Mouse (Mus musculus): ENCODE measurements at regions not wholly inside any gene's neighbourhood (a gene's known extent, or its start where the extent isn't known, plus 50 kb on each side); places are given as distances from the start of the nearest gene placed in this dataset.

DNA sequence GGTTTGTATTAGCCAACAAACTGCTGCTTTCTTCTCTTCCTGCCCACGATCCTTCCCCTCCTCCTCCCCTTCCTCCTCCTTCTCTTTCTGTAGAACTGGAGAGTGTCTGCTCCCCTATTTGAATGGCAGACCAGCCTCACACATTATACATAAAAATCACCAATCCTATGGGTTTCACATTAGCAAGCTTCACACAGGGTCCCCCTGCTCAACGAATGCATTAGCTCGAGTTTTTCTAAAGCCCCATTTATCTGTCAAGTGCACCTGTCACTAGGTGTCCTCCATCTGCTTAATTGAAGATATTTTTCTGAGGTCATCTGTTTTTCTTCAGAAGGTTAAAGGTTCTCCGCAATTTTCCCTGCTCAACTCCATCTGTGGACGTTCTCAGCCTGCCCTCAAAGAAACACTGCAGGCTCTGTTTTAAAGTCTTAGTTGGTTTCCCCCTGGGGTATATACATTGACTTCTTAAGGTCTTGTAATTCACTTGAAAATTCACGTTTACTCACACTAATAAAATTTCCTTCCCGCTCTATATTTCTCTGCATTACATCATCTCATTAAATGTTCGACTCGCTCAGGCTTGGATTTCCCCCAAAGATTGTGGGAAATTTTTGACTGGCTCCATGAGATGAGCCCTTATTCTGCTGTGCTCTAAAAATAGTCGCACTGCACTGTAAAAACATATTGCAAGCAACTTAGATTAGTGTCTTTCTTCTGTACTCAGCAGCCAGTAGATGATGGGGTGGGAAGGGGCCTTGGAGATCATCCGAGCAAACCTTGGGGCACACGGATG lies 105.3 kb downstream of the Mex3b start:
- peaks cover 6% of the 10 kb centered on the region; the same call in 1 of the 2 replicates for H3K9me3 ChIP-seq
- WGBS, result 48% methylated on average over 12 of the region's 12 CpGs

DNA sequence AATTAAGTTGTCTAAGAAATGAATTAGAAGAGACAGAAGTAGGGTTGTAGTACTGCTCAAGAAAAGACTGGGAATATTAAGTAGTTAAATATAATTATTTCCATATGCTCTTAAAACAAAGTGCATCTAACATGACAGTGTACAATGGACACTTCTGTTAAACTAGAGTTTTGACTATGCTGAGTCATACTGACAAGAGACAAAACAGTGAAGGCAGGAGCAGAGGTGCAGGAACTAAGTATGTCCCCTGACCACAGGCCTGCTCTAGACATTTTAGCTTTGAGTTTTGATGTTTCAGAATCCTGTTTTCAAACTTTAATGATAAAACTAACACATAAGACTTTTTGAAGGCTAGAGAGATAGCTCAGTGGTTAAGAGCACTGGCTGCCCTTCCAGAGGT lies 123.6 kb downstream of the Mex3b start:
- H3K4me2 ChIP-seq, result no peak overlapping the region
- no peak for ATAC-seq (ENCODE audit: extremely low read depth, insufficient number of reproducible peaks, low FRiP score, low TSS enrichment)
- no peaks in the 10 kb centered on the region for H3K4me1 ChIP-seq
- no peaks in the 10 kb centered on the region for H3K27me3 ChIP-seq (replicated peaks)
- H3K9ac ChIP-seq, result no peak overlapping the region
- H3K36me3 ChIP-seq, result no peaks in the 10 kb centered on the region
- H3K27ac ChIP-seq (replicated peaks), result no peak overlapping the region
- H3K9me3 ChIP-seq, result no peaks in the 10 kb centered on the region
- H3K4me3 ChIP-seq, result no peak overlapping the region

More for the DNA sequence above, 105.3 kb downstream of the Mex3b start:
- Histone ChIP-seq H3K4me3 (no peak overlapping the region), H3K27me3 (replicated peaks) (no peaks in the 10 kb centered on the region), H3K4me2 (0 out of 2 replicates have a peak overlapping the region, but pooled peaks have one; percentile 1), H3K36me3 (no peaks in the 10 kb centered on the region), H3K4me1 (peaks cover 19% of the 10 kb centered on the region), H3K9ac (no peak overlapping the region), H3K27ac (replicated peaks) (peak overlapping the region; percentile 31; the same call in 1 of the 2 replicates)
- ATAC-seq (ENCODE audit: extremely low read depth, insufficient number of reproducible peaks, low FRiP score, low TSS enrichment), result no peak

DNA sequence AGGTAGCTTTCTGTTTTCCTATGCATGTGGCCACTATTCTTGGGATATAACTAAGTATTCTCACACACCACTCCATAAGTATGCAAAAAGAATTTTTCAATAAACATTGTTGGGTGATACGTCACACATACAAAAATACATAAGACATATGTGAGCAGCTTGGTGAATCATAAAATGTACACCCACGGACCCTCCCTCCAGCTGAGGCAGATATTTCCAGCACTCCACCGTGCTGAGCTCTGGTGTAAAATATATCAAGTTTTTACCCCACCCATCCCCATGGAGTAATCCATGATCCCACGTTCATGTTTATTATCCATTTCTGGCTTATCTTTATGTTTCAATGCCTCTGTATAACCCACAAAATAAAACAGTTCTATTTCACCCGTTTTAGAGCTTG lies 126.0 kb downstream of the Mex3b start:
- WGBS, result 67% methylated on average over 5 of the region's 5 CpGs

DNA sequence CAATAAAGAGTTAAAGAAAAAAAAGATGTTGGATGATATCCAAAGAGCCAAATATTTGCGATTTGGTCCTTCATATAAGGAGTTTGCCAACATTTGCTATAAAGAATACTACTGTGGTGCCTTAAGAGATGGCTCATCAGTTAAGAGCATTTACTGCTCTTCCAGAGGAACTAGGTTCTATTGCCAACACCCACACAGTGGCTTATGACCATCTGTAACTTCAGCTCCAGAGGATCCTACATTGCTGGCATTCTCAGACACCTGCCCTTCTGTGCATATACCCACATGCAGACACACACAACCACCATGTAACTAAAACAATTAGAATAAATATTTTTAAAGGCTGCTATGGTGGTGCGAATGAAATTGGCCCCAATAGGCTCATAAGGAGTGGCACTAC lies 131.7 kb downstream of the Mex3b start:
- H3K9ac ChIP-seq, result no peak overlapping the region
- no peak overlapping the region for H3K4me2 ChIP-seq
- ATAC-seq (ENCODE audit: extremely low read depth, insufficient number of reproducible peaks, low FRiP score, low TSS enrichment), result no peak
- H3K9me3 ChIP-seq, result no peaks in the 10 kb centered on the region
- H3K27ac ChIP-seq (replicated peaks), result no peak overlapping the region
- H3K4me1 ChIP-seq, result no peaks in the 10 kb centered on the region
- no peaks in the 10 kb centered on the region for H3K36me3 ChIP-seq
- 84% methylated on average over 2 of the region's 2 CpGs for WGBS
- no peak overlapping the region for H3K4me3 ChIP-seq
- H3K27me3 ChIP-seq (replicated peaks), result no peaks in the 10 kb centered on the region

More for the DNA sequence above, 126.0 kb downstream of the Mex3b start:
- H3K27ac ChIP-seq (replicated peaks), result no peak overlapping the region
- H3K36me3 ChIP-seq, result no peaks in the 10 kb centered on the region
- H3K4me2 ChIP-seq, result no peak overlapping the region
- no peak overlapping the region for H3K4me3 ChIP-seq
- no peaks in the 10 kb centered on the region for H3K9me3 ChIP-seq
- no peaks in the 10 kb centered on the region for H3K4me1 ChIP-seq
- no peak overlapping the region for H3K9ac ChIP-seq
- no peaks in the 10 kb centered on the region for H3K27me3 ChIP-seq (replicated peaks)
- no peak for ATAC-seq (ENCODE audit: extremely low read depth, insufficient number of reproducible peaks, low FRiP score, low TSS enrichment)

DNA sequence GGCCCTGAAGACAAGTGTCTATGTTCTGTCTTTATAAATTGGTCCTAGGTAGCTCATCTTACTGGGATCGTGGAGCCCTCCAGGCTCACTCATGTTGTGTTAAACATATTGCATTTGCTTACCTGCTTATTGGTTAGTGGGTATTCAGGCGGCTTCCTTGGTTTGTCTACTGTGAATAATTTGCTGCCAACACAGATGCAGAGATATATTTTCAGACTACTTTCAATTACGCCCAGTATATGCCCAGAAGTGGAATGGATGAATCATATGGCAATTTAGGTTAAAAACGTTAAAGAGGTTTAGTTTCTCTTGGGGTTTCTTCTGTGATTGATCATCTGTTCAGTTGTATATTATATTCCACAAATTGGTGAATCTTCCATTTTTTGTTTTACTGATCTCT lies 140.4 kb downstream of the Mex3b start:
- 73% methylated on average over 4 of the region's 4 CpGs for WGBS
- no peak overlapping the region for H3K4me2 ChIP-seq

DNA sequence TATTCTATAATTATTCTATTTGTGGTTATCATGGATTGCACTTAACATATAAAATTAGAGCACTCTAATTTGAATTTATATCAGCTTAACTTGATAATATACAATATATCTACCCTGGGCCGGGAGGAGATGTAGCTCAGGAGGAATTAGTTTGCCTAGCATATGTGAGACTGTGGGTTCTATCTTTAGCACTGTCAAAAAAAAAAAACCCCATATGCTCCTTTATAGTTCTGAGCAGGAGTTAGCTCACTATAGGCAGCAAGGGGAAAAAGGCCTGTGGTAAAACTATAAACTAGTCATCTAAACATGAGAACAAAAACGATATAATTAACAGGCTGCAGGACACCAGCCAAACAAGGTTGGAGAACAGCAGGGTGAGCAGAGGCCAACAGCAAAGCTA lies 145.0 kb downstream of the Mex3b start:
- no peaks in the 10 kb centered on the region for H3K27me3 ChIP-seq (replicated peaks)
- no peaks in the 10 kb centered on the region for H3K36me3 ChIP-seq
- H3K9ac ChIP-seq, result no peak overlapping the region
- H3K27ac ChIP-seq (replicated peaks), result no peak overlapping the region
- H3K4me1 ChIP-seq, result no peaks in the 10 kb centered on the region
- 60% methylated on average over 2 of the region's 2 CpGs for WGBS
- ATAC-seq (ENCODE audit: extremely low read depth, insufficient number of reproducible peaks, low FRiP score, low TSS enrichment), result no peak
- no peak overlapping the region for H3K4me3 ChIP-seq
- H3K9me3 ChIP-seq, result no peaks in the 10 kb centered on the region
- no peak overlapping the region for H3K4me2 ChIP-seq

More for the DNA sequence above, 140.4 kb downstream of the Mex3b start:
- Histone ChIP-seq H3K27ac (replicated peaks) (no peak overlapping the region), H3K4me1 (no peaks in the 10 kb centered on the region), H3K4me3 (no peak overlapping the region), H3K9ac (no peak overlapping the region), H3K27me3 (replicated peaks) (no peaks in the 10 kb centered on the region), H3K36me3 (no peaks in the 10 kb centered on the region), H3K9me3 (no peaks in the 10 kb centered on the region)
- no peak for ATAC-seq (ENCODE audit: extremely low read depth, insufficient number of reproducible peaks, low FRiP score, low TSS enrichment)

DNA sequence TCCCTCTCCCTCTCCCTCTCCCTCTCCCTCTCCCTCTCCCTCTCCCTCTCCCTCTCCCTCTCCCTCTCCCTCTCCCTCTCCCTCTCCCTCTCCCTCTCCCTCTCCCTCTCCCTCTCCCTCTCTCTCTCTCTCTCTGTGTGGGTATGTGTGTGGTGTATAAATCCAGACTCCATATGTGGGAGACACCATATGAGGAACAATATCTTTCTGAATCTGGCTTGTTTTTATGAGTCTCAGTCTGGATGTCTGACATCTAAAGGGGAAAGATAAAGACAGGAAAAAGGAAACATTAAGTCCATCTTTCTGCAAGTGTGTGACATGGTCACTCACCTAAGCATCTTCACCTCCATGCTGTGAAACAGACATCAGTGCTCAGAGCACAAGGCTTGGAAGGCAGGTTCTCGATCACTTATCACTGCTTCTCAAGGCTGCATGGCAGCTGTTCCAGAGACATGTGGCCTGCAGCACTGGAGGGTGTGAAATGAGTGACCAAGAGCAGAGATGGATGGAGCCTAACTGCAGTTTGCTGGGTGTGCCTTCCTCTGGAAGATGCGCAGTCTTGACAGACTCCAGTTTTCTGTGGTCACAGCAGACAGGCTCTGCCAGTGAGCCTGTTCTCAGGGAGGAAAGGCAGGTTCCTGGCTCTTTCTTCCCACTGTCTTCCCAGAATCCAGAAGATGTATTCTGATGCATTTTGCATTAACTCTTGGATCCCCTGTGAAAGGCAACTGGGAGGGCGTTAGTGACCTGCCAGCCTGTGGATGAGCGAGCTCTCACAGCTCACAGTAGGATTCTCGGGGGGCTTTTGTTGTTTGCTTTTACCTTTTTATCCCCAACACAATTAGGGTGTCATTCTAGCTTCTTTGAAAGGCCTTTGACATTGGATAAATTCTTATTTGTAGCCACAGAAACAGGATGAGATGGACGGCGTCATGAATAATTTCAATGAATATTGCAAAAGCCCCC lies 147.9 kb downstream of the Mex3b start:
- H3K36me3 ChIP-seq, result no peaks in the 10 kb centered on the region
- 58% methylated on average over 7 of the region's 7 CpGs for WGBS
- no peak for ATAC-seq (ENCODE audit: extremely low read depth, insufficient number of reproducible peaks, low FRiP score, low TSS enrichment)
- no peak overlapping the region for H3K4me3 ChIP-seq
- H3K27ac ChIP-seq (replicated peaks), result no peak overlapping the region
- no peak overlapping the region for H3K9ac ChIP-seq
- no peaks in the 10 kb centered on the region for H3K4me1 ChIP-seq
- no peaks in the 10 kb centered on the region for H3K27me3 ChIP-seq (replicated peaks)
- no peak overlapping the region for H3K4me2 ChIP-seq
- H3K9me3 ChIP-seq, result no peaks in the 10 kb centered on the region

DNA sequence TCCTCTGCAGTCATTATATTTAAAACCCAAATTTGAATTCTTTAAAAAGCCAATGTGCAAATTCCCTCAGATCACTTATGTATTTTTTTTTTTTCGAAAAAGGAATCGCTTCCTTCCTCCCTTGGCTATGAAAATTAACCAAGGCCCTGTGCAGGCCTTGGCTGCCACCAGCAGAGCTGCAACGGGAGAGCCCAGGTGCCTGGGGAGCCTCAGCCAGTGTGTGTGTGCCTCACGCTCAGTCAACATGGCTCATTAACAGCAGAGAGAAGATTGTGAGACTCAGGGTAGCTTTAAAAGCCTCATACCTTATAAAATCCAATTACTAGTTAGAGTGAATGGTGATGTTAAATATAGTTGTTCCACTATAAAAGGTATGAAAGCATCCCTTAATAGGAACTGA lies 148.6 kb downstream of the Mex3b start:
- H3K36me3 ChIP-seq, result no peaks in the 10 kb centered on the region
- H3K27ac ChIP-seq (replicated peaks), result no peak overlapping the region
- H3K9ac ChIP-seq, result no peak overlapping the region
- no peak overlapping the region for H3K4me3 ChIP-seq
- no peaks in the 10 kb centered on the region for H3K4me1 ChIP-seq
- H3K4me2 ChIP-seq, result no peak overlapping the region
- H3K9me3 ChIP-seq, result no peaks in the 10 kb centered on the region
- no peaks in the 10 kb centered on the region for H3K27me3 ChIP-seq (replicated peaks)
- ATAC-seq (ENCODE audit: extremely low read depth, insufficient number of reproducible peaks, low FRiP score, low TSS enrichment), result no peak
- WGBS, result 50% methylated on average over 4 of the region's 4 CpGs

DNA sequence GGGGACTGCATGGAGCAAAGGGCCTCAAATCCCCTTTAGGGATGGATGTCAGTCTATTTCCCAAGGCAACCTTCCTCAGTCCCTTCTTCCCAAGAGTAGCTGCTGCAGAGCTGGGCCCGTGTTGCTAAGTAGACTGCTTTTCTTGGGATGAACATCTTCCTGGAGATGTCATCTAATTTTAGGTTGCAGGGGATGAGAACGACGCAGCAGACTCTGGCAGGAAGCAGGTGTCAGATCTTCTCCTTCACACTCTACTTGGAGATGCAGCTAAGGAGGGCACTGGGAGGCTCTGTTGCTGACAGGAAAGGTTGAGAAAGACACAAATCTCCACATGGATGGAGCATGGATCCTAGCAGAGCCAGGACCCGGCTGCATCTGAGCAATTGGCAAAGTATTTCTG lies 149.4 kb downstream of the Mex3b start:
- H3K36me3 ChIP-seq, result no peaks in the 10 kb centered on the region
- no peak for ATAC-seq (ENCODE audit: extremely low read depth, insufficient number of reproducible peaks, low FRiP score, low TSS enrichment)
- no peak overlapping the region for H3K27ac ChIP-seq (replicated peaks)
- H3K4me3 ChIP-seq, result no peak overlapping the region
- no peaks in the 10 kb centered on the region for H3K9me3 ChIP-seq
- H3K9ac ChIP-seq, result no peak overlapping the region
- H3K27me3 ChIP-seq (replicated peaks), result no peaks in the 10 kb centered on the region
- no peak overlapping the region for H3K4me2 ChIP-seq
- H3K4me1 ChIP-seq, result no peaks in the 10 kb centered on the region
- WGBS, result 33% methylated on average over 4 of the region's 4 CpGs

DNA sequence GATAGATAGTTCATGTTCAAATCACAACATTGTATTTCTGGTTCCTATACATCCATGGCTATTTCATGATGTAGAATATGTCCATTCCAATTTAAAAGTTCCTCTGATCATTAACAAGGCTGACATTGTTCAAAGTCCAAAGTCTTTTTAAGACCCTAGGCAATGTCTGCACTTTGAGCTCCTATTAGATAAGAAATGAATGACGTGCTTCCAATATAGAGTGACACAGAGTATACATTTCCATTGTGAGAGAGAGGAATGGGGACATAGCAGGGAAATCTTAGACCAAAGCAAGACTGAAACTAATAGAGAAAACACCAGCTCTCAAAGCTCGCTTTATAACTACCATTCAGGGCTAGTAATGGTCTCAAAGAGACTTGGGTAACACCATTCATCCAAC lies 153.5 kb downstream of the Mex3b start:
- Histone ChIP-seq H3K4me3 (no peak overlapping the region), H3K4me2 (no peak overlapping the region), H3K9ac (no peak overlapping the region), H3K36me3 (no peaks in the 10 kb centered on the region), H3K27me3 (replicated peaks) (no peaks in the 10 kb centered on the region), H3K4me1 (no peaks in the 10 kb centered on the region), H3K27ac (replicated peaks) (no peak overlapping the region), H3K9me3 (no peaks in the 10 kb centered on the region)
- 73% methylated on average over 2 of the region's 2 CpGs for WGBS
- ATAC-seq (ENCODE audit: extremely low read depth, insufficient number of reproducible peaks, low FRiP score, low TSS enrichment), result no peak

DNA sequence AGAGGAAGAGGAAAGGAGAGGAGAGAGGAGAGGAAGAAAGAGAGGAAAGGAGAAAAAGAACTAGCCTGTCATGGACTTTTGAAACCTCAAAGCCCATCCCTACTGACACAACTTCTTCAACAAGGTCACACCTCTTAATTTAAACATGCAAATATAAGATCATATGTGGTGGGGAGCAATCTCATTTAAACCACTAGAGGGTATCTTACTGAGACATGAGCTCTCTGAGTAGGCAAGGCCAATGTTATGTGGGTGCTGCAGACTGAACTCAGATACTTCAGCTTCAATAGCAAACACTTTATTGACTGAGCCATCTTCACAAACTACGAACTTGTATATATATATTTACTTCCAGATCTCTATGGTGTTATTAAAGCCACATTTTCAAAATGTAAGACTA lies 156.9 kb downstream of the Mex3b start:
- H3K9ac ChIP-seq, result no peak overlapping the region
- H3K36me3 ChIP-seq, result no peaks in the 10 kb centered on the region
- H3K27me3 ChIP-seq (replicated peaks), result no peaks in the 10 kb centered on the region
- H3K4me1 ChIP-seq, result no peaks in the 10 kb centered on the region
- H3K27ac ChIP-seq (replicated peaks), result no peak overlapping the region
- H3K4me2 ChIP-seq, result no peak overlapping the region
- H3K9me3 ChIP-seq, result no peaks in the 10 kb centered on the region
- H3K4me3 ChIP-seq, result no peak overlapping the region
- WGBS, result 87% methylated on average over 1 of the region's 1 CpGs
- ATAC-seq (ENCODE audit: extremely low read depth, insufficient number of reproducible peaks, low FRiP score, low TSS enrichment), result no peak

Data from heart, embryonic 13.5 days (tissue).